Mouse (Mus musculus) heart, embryonic 11.5 days (tissue): ENCODE data around the gene Cd47. TPM values are rescaled to one million over a fixed set of nuclear protein-coding genes. Genes with fewer than 3 reads are reported as not detected.

Experiments
- ATAC-seq: fragments of 200-750 bp; cut with Nextera tagmentation; replicated peaks from 2 replicates; pipeline ENCODE4 v1.8.0; 2017; ENCODE audit warnings: moderate library complexity; ENCODE audit not compliant: insufficient number of reproducible peaks, low FRiP score, low TSS enrichment
- H3K27ac ChIP-seq: fragments of 300-500 bp; sonication (generic); 2 replicates; pipeline ENCODE4 v1.5.1; 2014; ENCODE audit warnings: mild to moderate bottlenecking, low read depth, low read length
- H3K27me3 ChIP-seq: fragments of 300-500 bp; sonication (generic); 2 replicates; pipeline ENCODE4 v1.6.1; 2014; ENCODE audit warnings: mild to moderate bottlenecking, low read length, mixed read lengths; ENCODE audit not compliant: control insufficient read depth, insufficient read depth
- H3K36me3 ChIP-seq: fragments of 300-500 bp; sonication (generic); 2 replicates; pipeline ENCODE4 v1.6.1; 2014; ENCODE audit warnings: mild to moderate bottlenecking, low read length, moderate library complexity, mixed read lengths; ENCODE audit not compliant: control insufficient read depth, insufficient read depth
- H3K4me1 ChIP-seq: fragments of 300-500 bp; sonication (generic); 2 replicates; pipeline ENCODE4 v1.6.1; 2014; ENCODE audit warnings: low read length; ENCODE audit not compliant: control insufficient read depth, insufficient read depth
- H3K4me2 ChIP-seq: fragments of 300-500 bp; sonication (generic); 2 replicates; pipeline ENCODE4 v1.6.1; 2014; ENCODE audit warnings: mild to moderate bottlenecking, moderate library complexity
- H3K4me3 ChIP-seq: fragments of 300-500 bp; sonication (generic); 2 replicates; pipeline ENCODE4 v1.5.1; 2014; ENCODE audit warnings: low read depth, low read length
- H3K9ac ChIP-seq: fragments of 300-500 bp; sonication (generic); 2 replicates; pipeline ENCODE4 v1.6.1; 2014; ENCODE audit warnings: mild to moderate bottlenecking, low read depth, low read length, moderate library complexity
- H3K9me3 ChIP-seq: fragments of 300-500 bp; sonication (generic); replicated peaks from 2 replicates; pipeline ENCODE4 v1.6.1; 2016; ENCODE audit warnings: low read length; ENCODE audit not compliant: control insufficient read depth
- WGBS: fragments of 180-500 bp; shearing (Covaris S2); extraction: QIAGEN DNeasy Blood & Tissue Kit; methylation state at CpG from one replicate; pipeline ENCODE4 v1.1.7; 2014; ENCODE audit not compliant: insufficient replicate concordance; 5-methylcytosine and 5-hydroxymethylcytosine counted together
- polyA plus RNA-seq: library from polyadenylated mRNA; unstranded; fragments of >200 nt; fragmentation: Nextera tagmentation; extraction: Ambion mirVana; gene quantifications from 2 replicates; pipeline ENCODE4 v1.2.1, GENCODE M21; 2014

Gene Cd47
- polyA plus RNA-seq, 1 experiment from 2014 or later, result 58.5 TPM

GRCm38 (mm10) chr16:49909536-49909935 lies 109.2 kb downstream of the Cd47 start:
- no peak overlapping the region for H3K9ac ChIP-seq
- H3K36me3 ChIP-seq, result no peaks in the 10 kb centered on the region; the same call in 1 of the 2 replicates
- no peaks in the 10 kb centered on the region for H3K9me3 ChIP-seq
- 67% methylated on average over 8 of the region's 8 CpGs for WGBS
- H3K4me1 ChIP-seq, result peaks cover 28% of the 10 kb centered on the region
- no peaks in the 10 kb centered on the region for H3K27me3 ChIP-seq
- H3K4me2 ChIP-seq, result no peak overlapping the region
- no peak overlapping the region for H3K4me3 ChIP-seq
- no peak overlapping the region for H3K27ac ChIP-seq
- no peak for ATAC-seq

- H3K9ac ChIP-seq, result no peak overlapping the region
- ATAC-seq, result no peak
- no peak overlapping the region for H3K4me3 ChIP-seq
- no peaks in the 10 kb centered on the region for H3K27me3 ChIP-seq
- H3K9me3 ChIP-seq, result no peaks in the 10 kb centered on the region
- no peaks in the 10 kb centered on the region; the same call in 1 of the 2 replicates for H3K36me3 ChIP-seq
- no peak overlapping the region for H3K4me2 ChIP-seq
- H3K27ac ChIP-seq, result no peak overlapping the region
- 0 out of 2 replicates have a peak, but pooled peaks cover 3% of the 10 kb centered on the region for H3K4me1 ChIP-seq
- WGBS, result 76% methylated on average over 2 of the region's 2 CpGs
Measured at GRCm38 (mm10) chr16:49914094-49914493, 113.8 kb downstream of the Cd47 start.

DNA sequence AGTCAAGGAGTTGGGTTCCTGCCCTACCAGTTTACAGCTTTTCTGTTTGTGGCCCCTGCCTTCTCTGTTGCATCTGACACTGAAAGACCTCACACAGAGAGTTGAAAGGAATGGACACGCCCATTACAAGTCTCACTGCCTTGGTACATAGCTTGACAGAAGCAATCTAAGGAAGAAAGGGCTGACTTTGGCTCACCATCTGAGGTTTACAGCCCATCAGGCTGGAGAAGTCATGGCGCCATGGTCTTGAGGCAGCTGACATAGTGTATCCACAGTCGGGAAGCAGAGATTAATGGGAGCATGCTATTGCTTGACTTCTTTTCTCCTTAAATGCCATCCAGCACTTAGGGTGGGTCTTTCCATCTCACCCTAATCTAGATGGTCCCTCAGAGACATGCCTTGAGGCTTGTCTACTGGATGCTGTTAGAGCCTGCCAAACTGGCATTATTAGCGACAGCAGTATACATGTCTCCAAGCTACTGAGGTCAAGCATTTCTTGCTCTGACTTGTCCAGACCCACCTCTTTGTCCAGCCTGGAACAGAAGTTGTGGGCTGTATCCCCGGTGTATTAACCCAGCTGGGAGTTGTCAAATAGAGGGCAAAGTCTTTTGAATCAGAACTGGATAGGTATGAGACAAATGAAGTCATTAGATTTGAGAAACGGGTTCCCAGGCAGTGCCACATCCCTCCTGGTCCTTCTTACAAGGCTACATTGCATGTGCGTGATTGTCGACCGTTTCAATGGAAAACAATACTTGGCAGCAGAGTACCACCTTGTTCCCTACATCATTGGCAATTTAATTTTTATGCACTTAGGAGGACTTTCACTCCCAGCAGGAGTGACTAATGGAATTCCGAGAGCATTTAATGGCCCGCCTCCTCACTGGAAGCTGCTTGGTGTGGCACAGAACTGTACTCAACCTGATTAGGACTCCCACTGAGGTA lies 115.5 kb downstream of the Cd47 start:
- Histone ChIP-seq H3K9ac (no peak overlapping the region), H3K27ac (no peak overlapping the region), H3K4me1 (no peaks in the 10 kb centered on the region), H3K4me3 (no peak overlapping the region), H3K4me2 (no peak overlapping the region), H3K36me3 (no peaks in the 10 kb centered on the region; the same call in 1 of the 2 replicates), H3K27me3 (no peaks in the 10 kb centered on the region), H3K9me3 (no peaks in the 10 kb centered on the region)
- 84% methylated on average over 11 of the region's 11 CpGs for WGBS
- no peak for ATAC-seq

DNA sequence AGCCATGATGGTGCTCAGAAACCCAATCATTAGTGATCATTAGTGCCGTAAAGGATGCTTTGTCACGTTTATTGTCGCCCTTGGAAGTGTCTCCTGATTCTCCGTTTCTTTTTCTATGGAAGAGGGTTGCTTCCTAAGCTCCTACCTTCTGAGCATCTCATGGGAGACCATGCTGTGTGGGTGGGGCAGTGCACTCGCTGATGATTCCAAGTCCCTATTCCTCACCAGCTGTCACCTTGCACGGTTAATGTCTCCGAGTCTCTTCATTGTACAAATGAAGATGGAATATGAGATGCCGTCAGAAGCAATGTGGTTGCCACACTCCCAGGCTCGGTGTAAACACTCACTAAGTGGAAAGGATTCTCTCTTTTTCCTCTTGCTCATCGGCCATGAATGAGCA lies 119.9 kb downstream of the Cd47 start:
- Histone ChIP-seq H3K9me3 (no peaks in the 10 kb centered on the region), H3K4me3 (no peak overlapping the region), H3K4me2 (no peak overlapping the region), H3K27me3 (no peaks in the 10 kb centered on the region), H3K27ac (no peak overlapping the region), H3K9ac (no peak overlapping the region), H3K36me3 (no peaks in the 10 kb centered on the region), H3K4me1 (no peaks in the 10 kb centered on the region)
- WGBS, result 85% methylated on average over 10 of the region's 10 CpGs
- no peak for ATAC-seq

- H3K9ac ChIP-seq, result no peak overlapping the region
- no peaks in the 10 kb centered on the region for H3K4me1 ChIP-seq
- H3K4me2 ChIP-seq, result no peak overlapping the region
- H3K4me3 ChIP-seq, result no peak overlapping the region
- no peak overlapping the region for H3K27ac ChIP-seq
- H3K36me3 ChIP-seq, result no peaks in the 10 kb centered on the region
- H3K27me3 ChIP-seq, result no peaks in the 10 kb centered on the region
- no peak for ATAC-seq
- WGBS, result 76% methylated on average over 6 of the region's 6 CpGs
- no peaks in the 10 kb centered on the region for H3K9me3 ChIP-seq
Measured at GRCm38 (mm10) chr16:49921677-49922076, 121.3 kb downstream of the Cd47 start.

GRCm38 (mm10) chr16:49922098-49922497 lies 121.8 kb downstream of the Cd47 start:
- Histone ChIP-seq H3K36me3 (no peaks in the 10 kb centered on the region), H3K4me3 (no peak overlapping the region)
- WGBS, result 55% methylated on average over 11 of the region's 11 CpGs

GRCm38 (mm10) chr16:49923720-49924119 lies 123.4 kb downstream of the Cd47 start:
- Histone ChIP-seq H3K4me1 (no peaks in the 10 kb centered on the region), H3K27ac (no peak overlapping the region), H3K36me3 (no peaks in the 10 kb centered on the region), H3K4me2 (no peak overlapping the region), H3K9me3 (no peaks in the 10 kb centered on the region), H3K4me3 (no peak overlapping the region), H3K27me3 (no peaks in the 10 kb centered on the region), H3K9ac (no peak overlapping the region)
- 70% methylated on average over 9 of the region's 9 CpGs for WGBS
- no peak for ATAC-seq

More at GRCm38 (mm10) chr16:49922098-49922497, 121.8 kb downstream of the Cd47 start:
- H3K9me3 ChIP-seq, result no peaks in the 10 kb centered on the region
- H3K4me1 ChIP-seq, result no peaks in the 10 kb centered on the region
- H3K9ac ChIP-seq, result no peak overlapping the region
- ATAC-seq, result no peak
- no peaks in the 10 kb centered on the region for H3K27me3 ChIP-seq
- H3K4me2 ChIP-seq, result no peak overlapping the region
- no peak overlapping the region for H3K27ac ChIP-seq

- H3K4me3 ChIP-seq, result no peak overlapping the region
- H3K9me3 ChIP-seq, result no peaks in the 10 kb centered on the region
- H3K36me3 ChIP-seq, result no peaks in the 10 kb centered on the region
- ATAC-seq, result no peak
- H3K4me1 ChIP-seq, result no peaks in the 10 kb centered on the region
- no peak overlapping the region for H3K4me2 ChIP-seq
- H3K9ac ChIP-seq, result no peak overlapping the region
- H3K27ac ChIP-seq, result no peak overlapping the region
- no peaks in the 10 kb centered on the region for H3K27me3 ChIP-seq
- 82% methylated on average over 1 of the region's 1 CpGs for WGBS
Measured at GRCm38 (mm10) chr16:49924941-49925340, 124.6 kb downstream of the Cd47 start.

GRCm38 (mm10) chr16:49933274-49933673 lies 132.9 kb downstream of the Cd47 start:
- no peak for ATAC-seq
- H3K27me3 ChIP-seq, result no peaks in the 10 kb centered on the region
- H3K4me2 ChIP-seq, result no peak overlapping the region
- no peaks in the 10 kb centered on the region for H3K36me3 ChIP-seq
- no peak overlapping the region for H3K9ac ChIP-seq
- H3K4me1 ChIP-seq, result no peaks in the 10 kb centered on the region
- no peak overlapping the region for H3K27ac ChIP-seq
- H3K4me3 ChIP-seq, result no peak overlapping the region
- WGBS, result 82% methylated on average over 5 of the region's 5 CpGs
- no peaks in the 10 kb centered on the region for H3K9me3 ChIP-seq
